Mouse (Mus musculus) forelimb bud, embryonic 11.5 days (tissue): Measurements from ENCODE around the gene Cul4a.

Source experiments
- DNase-seq: peaks from one replicate; pipeline ENCODE4 v3.0.0-alpha.2; 2012; ENCODE audit warnings: low read depth, low spot score

The Cul4a gene

DNA sequence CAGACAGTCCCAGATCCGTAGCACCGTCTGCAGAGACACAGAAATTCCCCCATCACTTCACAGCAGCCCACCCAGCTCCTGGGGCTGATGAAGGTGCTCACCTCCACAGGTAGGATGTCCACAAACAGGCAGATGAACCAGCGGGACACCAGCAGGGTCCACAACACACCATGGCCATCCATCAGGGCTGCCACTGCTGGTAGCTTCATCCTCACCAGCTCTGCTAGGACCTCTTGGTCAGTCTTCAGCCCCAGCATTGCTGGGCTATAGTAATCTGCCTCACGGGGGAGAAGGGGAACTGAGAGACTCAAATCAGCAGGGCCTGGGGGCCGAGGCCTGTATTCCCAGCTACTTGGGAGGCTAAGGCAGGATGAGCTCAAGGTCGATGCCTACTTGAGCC is 74.1 kb downstream of the Cul4a start:
- no peak for DNase-seq

DNA sequence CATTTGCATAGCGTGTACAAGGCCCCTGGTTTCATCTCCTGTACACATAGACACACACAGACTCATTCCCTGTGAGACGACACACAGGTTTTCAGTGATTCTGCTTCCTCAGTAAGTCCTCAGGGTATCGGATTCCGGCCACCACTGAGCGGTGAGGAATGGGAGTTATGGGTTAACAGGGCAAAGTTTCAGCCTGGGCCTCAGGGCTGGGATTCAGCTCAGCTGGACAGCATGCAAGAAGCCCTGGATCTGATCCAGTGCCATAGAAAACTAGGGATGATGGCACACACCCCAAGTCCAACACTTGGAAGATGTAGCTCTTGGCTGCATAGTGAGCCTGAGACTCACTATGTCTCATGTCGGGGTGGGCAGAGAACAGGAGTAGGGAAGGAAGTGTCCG is 74.5 kb downstream of the Cul4a start:
- DNase-seq: no peak

DNA sequence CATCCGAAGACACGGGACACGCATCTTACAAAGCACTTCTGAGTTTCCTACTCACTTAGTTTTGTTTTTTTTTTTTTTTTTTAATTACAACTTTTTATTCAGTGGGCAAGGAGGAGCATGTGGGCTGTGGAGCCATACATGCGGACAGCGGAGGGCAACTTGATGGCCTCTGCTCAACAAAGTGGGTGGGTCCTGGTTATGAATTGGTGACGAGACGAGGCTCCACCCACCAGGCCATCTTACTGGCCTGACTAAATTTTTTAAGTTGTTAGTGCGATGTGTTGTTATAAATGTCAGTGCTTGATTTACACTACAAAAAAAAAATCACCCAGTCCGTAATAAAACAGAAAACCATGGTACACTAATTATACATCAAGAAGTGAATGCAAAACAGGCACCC is 75.0 kb downstream of the Cul4a start:
- DNase-seq: no peak

DNA sequence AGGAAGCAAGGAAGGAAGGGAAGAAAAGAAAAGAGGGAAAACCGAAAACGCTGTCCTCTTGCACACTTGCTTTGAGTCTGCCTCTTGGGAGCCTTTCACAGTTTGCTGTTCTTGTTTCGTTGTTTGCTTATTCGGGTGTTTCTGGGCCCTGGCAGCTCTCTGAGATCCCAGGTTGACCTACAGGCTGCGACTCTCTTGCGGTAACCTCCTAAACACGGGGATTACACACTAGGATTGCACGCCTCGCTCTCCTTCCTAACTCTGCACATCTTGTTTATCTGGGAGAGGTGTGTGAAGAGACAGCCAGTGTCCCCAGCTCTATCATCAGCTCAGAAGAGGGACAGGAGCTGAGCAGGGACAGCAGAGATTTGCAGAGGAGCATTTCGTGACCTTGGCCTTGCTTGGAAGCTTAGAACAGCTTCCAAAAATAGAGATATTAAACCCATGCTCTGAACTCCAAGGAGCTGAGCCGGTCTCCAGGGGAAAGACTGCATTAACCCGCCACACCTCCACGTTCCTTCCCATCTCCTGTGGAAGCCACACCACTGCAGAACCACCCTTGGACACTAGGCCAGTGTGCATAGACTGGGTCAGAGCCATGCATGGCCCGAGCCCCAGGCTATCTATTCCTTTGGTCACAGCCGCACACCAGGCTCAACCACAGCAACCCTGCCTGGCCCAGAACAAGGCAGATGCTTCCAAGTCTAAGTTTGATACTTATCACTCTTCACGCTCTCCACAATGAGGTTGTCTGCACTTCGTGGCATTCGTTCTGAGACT is 75.7 kb downstream of the Cul4a start:
- DNase-seq: no peak

DNA sequence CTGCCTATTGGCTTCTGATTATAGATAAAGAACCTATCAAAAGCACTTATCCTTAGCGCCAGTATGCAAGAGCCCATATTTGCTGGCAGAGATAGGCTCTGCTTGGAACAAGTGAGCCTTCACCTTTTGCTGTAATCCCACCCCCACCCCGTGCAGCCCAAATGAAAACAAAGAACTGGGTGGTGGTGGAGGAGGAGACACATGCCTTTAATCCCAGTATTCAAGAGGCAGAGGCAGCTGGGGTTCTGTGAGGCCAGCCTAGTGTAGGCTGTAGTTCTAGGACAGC is 76.2 kb downstream of the Cul4a start:
- DNase-seq: no peak

DNA sequence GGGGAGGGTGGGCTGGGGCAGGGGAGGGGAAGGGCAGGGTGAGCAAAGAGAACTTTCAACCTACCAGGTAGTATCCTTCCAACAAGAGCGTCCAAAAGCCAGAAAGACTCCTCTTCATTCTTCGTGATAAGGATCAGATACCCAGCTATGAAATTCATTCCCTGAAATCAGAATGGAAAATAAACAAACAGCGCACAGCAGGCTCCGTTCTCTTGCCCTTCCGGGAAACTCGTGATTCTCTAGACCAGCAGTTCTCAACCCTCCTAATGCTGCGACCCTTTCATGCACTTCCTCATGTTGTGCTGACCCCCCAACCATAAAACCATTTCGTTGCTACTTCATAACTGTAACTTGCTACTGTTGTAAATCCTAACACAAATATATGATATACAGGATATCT is 81.4 kb downstream of the Cul4a start:
- no peak for DNase-seq

DNA sequence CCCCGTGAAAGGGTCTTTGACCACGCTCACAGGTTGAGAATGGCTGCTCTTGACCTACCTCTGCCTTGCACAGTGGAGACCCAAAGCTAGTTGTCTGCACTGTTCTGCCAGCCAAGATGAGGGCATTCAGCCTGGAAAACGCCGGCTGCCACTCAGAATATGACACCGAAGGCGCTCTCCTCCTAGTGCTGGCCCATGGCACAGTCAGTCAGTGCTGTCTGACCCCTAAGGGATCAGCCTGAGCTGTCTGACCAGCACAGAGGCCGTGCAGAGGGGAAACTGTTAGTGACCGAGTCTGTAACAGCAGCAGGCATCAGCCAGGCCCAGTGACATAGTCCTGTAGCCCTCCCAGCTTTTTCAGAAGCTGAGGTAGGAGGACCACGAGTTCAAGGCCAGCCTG is 81.8 kb downstream of the Cul4a start:
- no peak for DNase-seq

DNA sequence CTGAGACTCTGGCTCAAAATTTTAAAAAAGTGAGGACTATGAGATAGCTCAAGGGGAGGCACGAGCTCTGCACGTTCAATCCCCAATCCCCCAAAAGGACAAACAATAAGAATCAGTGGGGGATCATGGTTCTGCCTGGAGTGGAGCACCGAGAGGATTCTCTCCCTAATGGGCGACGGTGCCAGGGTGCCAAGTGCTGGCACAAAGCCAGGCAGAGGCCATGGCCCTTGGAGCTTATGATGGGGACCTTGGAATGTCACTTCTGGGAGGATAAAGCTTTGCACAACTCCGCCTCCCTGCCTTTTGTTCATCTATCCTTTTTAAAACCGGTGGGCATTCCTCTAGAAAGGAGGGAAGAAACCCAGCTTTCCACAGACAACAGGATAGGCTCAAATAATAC is 82.2 kb downstream of the Cul4a start:
- no peak for DNase-seq

DNA sequence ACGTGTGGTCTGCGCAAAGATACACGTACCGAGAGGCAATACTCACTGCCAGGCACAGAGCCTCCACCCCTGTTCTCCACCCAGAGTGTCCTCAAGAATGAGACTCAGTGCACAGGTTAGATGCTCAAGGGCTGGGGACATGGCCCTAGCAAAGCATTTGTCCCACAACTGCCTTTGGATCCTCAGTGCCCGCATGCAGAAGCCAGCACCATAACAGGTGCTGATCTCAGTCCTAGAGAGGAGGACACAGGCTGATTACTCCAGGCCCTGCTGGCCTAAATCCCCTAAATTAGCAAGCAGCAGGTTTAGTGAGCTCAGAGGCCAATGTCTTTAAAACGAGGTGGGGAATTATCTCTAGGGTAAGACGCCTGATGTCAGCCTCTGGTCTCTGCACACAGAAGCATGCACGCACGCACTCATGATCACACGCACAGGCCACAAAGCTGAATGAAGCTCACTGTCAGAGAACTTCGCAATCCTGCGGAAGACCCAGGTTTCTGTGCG is 82.7 kb downstream of the Cul4a start:
- DNase-seq: no peak

DNA sequence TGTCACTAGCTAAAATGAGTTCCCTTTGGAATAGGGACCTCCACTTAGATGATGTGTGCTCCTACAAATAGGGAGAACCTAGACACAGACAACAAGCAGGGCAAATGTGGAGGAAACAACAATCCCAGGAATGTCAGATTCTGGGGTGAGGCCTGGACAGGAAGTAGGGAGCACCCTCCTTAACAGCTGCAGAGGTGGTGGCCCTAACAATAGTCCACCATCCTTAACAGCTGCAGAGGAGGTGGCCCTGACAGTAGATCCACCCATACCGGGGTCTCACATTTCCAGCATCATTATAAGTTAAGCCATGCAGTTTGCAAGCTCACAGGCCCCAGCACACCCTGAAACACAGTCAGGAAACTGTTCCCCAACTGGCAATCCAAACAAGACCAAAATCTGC is 83.4 kb downstream of the Cul4a start:
- DNase-seq: no peak

DNA sequence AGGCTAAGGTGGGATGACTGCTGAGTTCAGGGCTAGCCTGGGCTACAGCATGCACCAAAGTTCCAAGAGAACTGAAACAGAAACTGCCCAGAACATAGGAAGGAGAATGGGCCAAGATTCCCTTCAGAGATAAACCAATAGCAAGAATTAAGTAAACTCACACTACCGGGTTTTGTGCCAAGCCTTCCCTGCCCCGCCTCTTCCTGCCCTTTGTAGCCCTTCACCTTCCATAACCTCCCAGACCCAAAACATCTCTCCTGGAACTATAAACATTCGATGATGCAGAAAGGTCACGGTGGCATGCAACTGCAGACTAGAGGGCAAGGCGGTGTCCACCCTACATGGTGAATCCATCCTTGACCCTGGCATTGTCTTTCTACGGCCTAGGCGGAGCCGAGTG is 84.8 kb downstream of the Cul4a start:
- DNase-seq: no peak

DNA sequence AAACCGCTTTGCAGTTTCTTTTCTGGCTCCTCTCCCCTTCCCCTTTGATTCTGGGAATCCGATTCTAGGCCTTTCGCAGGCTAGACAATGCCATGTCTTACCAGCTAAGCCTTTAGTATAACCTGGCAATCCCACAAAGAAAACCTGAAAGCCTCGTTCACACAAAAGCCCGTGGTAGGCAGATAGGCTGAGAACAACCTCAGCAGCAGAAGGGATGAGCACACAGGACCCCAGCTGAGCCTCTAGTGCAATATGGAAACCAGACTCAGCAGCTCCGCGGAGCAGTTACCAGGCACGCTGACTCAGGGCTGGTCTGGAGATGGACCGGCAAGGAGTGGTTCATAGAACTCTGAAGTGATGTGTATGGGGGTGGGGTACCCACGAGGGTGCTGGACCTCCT is 89.4 kb downstream of the Cul4a start:
- DNase-seq: no peak

DNA sequence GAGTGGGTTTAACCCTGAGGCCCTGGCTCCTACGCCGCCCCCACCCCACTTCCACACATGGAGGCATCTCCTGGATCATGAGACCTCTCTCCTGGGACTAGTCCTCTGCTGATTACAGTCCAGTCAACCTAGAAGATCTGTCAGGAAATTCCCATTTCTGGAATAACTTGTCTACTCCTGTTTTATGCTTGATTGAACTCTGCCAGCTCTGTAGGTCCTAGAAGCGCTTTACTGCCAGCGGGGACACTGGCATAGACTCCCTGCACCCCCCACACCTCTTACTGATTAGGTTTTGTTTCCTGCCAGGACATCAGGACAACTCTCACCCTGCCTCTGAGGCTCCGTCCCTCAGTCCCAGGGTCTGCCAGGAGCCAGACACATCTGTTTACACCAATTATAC is 92.1 kb downstream of the Cul4a start:
- DNase-seq: no peak
